Mouse (Mus musculus): ENCODE measurements around the gene Hc.

The Hc gene

GRCm38 (mm10) chr2:34953547-34954116, 107.6 kb downstream of the Hc start:
- no peak for DNase-seq (ENCODE audit: low spot score in 2 of 2)

GRCm38 (mm10) chr2:34953018-34953417, 108.2 kb downstream of the Hc start:
- no peak for DNase-seq (ENCODE audit: low spot score in 2 of 2)

GRCm38 (mm10) chr2:34951469-34951868, 109.8 kb downstream of the Hc start:
- no peak for DNase-seq (ENCODE audit: low spot score in 2 of 2)

GRCm38 (mm10) chr2:34948622-34949021, 112.6 kb downstream of the Hc start:
- no peak for DNase-seq (ENCODE audit: low spot score in 2 of 2)

GRCm38 (mm10) chr2:34946046-34946445, 115.2 kb downstream of the Hc start:
- no peak for DNase-seq (ENCODE audit: low spot score in 2 of 2)

GRCm38 (mm10) chr2:34945580-34945979, 115.7 kb downstream of the Hc start:
- no peak for DNase-seq (ENCODE audit: low spot score in 2 of 2)

- DNase-seq (ENCODE audit: low spot score in 2 of 2): peak; percentile 55 to 60
Measured at GRCm38 (mm10) chr2:34944761-34945160, 116.5 kb downstream of the Hc start.

GRCm38 (mm10) chr2:34943556-34944120, 117.6 kb downstream of the Hc start:
- no peak for DNase-seq (ENCODE audit: low spot score in 2 of 2)

GRCm38 (mm10) chr2:34941061-34941675, 120.1 kb downstream of the Hc start:
- no peak for DNase-seq (ENCODE audit: low spot score in 2 of 2)

GRCm38 (mm10) chr2:34940246-34940645, 121.0 kb downstream of the Hc start:
- DNase-seq (ENCODE audit: low spot score in 2 of 2): no peak

- DNase-seq (ENCODE audit: low spot score in 2 of 2): peak; percentile 47 to 48
Measured at GRCm38 (mm10) chr2:34938269-34939208, 122.7 kb downstream of the Hc start.

- DNase-seq (ENCODE audit: low spot score in 2 of 2): no peak
Measured at GRCm38 (mm10) chr2:34937460-34937859, 123.8 kb downstream of the Hc start.
